Mouse (Mus musculus) kidney, adult 2 months (tissue): ENCODE results near the gene Foxp2.

Experiments used
- CTCF ChIP-seq: fragments of 200-500 bp; conservative IDR thresholded peaks from 2 replicates; pipeline ENCODE4 v1.5.1; 2011; ENCODE audit warnings: low read depth, mild to moderate bottlenecking, control low read depth, low read length, moderate library complexity, mixed read lengths; ENCODE audit not compliant: insufficient read depth, insufficient read length
- POLR2A ChIP-seq: fragments of 200-500 bp; IDR thresholded peaks from one replicate; pipeline ENCODE4 v1.6.1; 2011; ENCODE audit warnings: low read depth, low read length, control low read depth

DNA sequence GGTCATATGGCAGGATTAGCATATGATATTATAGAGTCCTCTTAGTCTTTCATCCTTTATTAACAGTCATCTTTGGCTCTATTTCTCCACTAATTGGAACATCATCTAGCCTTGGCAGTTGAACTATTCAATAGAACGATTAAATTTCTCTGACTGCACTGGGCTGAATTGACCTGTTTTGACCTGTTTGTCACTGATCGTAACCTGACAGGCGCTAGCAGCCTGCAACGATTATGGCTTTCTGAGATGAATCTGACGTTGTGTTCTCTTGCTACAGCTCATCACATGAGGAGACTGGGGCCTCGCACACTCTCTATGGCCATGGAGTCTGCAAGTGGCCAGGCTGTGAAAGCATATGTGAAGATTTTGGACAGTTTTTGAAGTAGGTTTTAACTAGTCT lies 495.3 kb downstream of the Foxp2 start:
- TF ChIP-seq CTCF (no peak), POLR2A (no peak)
